Mouse (Mus musculus) embryonic fibroblast, embryonic 13.5 days (primary cell): Measurements from ENCODE around the gene Fam241a. TPM values are rescaled to one million over a fixed set of nuclear protein-coding genes. Genes with fewer than 3 reads are reported as not detected.

Experiments used
- H3K27ac ChIP-seq: 2 replicates; pipeline ENCODE4 v1.5.1; 2012; ENCODE audit warnings: low read length, control low read depth, inconsistent platforms; ENCODE audit not compliant: insufficient read depth
- H3K4me1 ChIP-seq: 2 replicates; pipeline ENCODE4 v1.6.1; 2011; ENCODE audit warnings: low read length; ENCODE audit not compliant: control insufficient read depth, insufficient read depth
- H3K4me3 ChIP-seq: 2 replicates; pipeline ENCODE4 v1.5.1; 2011; ENCODE audit warnings: mild to moderate bottlenecking, control low read depth, low read length; ENCODE audit not compliant: insufficient read depth
- CTCF ChIP-seq: IDR thresholded peaks from 2 replicates; pipeline ENCODE4 v1.5.1; 2011; ENCODE audit warnings: mild to moderate bottlenecking, control low read depth, low read length, moderate library complexity, borderline replicate concordance; ENCODE audit not compliant: insufficient read depth
- POLR2A ChIP-seq: IDR thresholded peaks from 2 replicates; pipeline ENCODE4 v1.6.1; 2011; ENCODE audit warnings: low read depth, mild to moderate bottlenecking, control low read depth, low read length, moderate library complexity
- polyA plus RNA-seq: library from polyadenylated mRNA; stranded (reverse); fragments of >200 nt; gene quantifications from 2 replicates; pipeline ENCODE4 v1.2.4, GENCODE M21; 2011; ENCODE audit warnings: low read depth; ENCODE audit not compliant: missing spikeins, insufficient read length

The Fam241a gene
- polyA plus RNA-seq, 1 experiment, result 2.5 TPM

- TF ChIP-seq POLR2A, result no peak
- no peak for TF ChIP-seq CTCF
- no peaks in the 10 kb centered on the region for H3K4me1 ChIP-seq
- no peak overlapping the region for H3K4me3 ChIP-seq
- no peak overlapping the region for H3K27ac ChIP-seq
These were observed 34.8 kb downstream of the Fam241a start for GRCm38 (mm10) chr3:127861340-127861739.

DNA sequence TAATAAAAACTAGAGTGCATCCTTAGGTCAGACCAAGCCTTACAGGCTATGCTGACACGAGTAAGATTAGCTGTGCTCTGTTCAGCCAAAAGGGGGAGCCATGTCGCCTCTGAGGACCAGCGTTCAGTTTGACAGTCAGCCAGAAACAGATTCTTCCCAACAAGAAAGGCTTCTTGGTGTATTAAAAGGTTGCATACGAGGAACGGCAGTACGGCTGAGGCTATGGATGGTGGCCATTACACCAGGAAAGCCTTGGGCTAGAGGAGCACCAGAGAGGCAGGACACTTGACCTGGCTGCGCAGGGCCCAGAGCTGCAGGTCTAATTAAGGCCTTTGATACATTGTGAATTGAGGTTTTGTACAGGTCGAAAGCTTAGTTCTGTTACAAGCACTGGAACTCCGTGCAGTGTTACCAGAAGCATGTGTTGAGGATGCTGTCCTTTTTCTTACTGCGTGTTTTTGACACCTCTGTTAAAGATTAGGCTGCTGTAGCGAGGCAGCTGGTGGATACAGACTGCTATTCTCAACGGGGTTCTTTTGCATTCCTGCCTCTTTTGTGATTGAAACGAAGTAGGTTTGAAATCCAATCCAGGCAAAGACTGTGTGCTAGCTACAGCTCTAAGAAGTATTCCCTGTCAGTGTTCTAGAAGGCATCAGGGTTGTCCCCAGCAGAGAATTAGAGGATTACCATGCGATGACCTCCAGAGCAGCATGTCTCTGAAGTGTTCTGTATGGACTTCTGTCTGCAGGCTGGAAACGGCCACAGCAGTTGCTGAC, 42.5 kb downstream of the Fam241a start:
- Histone ChIP-seq H3K27ac (no peak overlapping the region), H3K4me3 (no peak overlapping the region), H3K4me1 (no peaks in the 10 kb centered on the region)
- TF ChIP-seq CTCF, result peak; percentile 71; the same call in 1 of the 2 replicates
- TF ChIP-seq POLR2A, result no peak

DNA sequence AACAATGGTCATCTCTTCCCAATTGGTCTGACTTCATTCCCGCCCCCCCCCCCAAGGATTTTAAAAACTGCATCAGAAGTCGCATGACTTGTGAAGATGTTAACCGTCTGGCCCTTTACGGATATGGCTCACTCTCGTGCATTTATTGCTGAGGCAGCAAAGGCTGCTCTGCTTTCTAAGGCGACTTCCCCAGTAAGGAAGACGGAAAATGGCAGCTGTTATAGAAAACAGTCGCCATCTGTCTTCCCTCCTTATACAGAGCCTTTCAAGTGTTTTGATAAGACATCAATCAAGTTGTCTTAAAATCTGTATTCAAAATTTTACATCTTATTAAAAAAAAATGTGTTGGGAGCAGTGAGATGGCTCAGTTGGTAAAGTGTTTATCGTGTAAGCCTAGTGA, 43.4 kb downstream of the Fam241a start:
- TF ChIP-seq POLR2A, result no peak
- no peak for TF ChIP-seq CTCF
- Histone ChIP-seq H3K27ac (no peak overlapping the region), H3K4me1 (no peaks in the 10 kb centered on the region), H3K4me3 (no peak overlapping the region)

- Histone ChIP-seq H3K27ac (no peak overlapping the region), H3K4me1 (no peaks in the 10 kb centered on the region), H3K4me3 (no peak overlapping the region)
- no peak for TF ChIP-seq CTCF
- no peak for TF ChIP-seq POLR2A
These were observed 45.1 kb downstream of the Fam241a start for GRCm38 (mm10) chr3:127850776-127851646.

DNA sequence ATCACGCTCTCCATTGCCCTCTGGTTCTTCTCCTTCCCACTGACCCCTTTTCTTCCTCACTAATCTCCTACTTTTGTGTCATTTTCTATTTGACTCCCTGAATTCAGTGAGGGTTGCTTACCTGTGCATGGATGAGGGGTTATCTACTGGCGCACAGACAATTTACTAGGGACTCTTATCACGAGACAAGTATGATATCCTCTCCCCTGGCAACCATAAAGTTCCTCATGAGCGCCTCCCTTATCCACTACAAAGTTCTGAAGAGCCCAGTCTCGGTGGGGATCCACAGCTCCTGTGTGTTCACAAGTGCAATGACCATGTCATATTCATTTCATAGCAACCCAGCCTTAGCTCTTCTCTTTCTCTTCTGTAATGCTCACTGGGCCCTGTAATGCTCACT, 46.2 kb downstream of the Fam241a start:
- TF ChIP-seq CTCF (no peak), POLR2A (no peak)
- Histone ChIP-seq H3K27ac (no peak overlapping the region), H3K4me1 (no peaks in the 10 kb centered on the region), H3K4me3 (no peak overlapping the region)

- no peaks in the 10 kb centered on the region for H3K4me1 ChIP-seq
- H3K4me3 ChIP-seq, result no peak overlapping the region
- TF ChIP-seq POLR2A (no peak), CTCF (no peak)
- H3K27ac ChIP-seq, result no peak overlapping the region
These were observed 47.9 kb downstream of the Fam241a start for GRCm38 (mm10) chr3:127848088-127848808.

- H3K4me3 ChIP-seq, result no peak overlapping the region
- no peaks in the 10 kb centered on the region for H3K4me1 ChIP-seq
- no peak overlapping the region for H3K27ac ChIP-seq
- TF ChIP-seq CTCF (no peak), POLR2A (no peak)
These were observed 52.2 kb downstream of the Fam241a start for GRCm38 (mm10) chr3:127843941-127844327.

- no peak overlapping the region for H3K27ac ChIP-seq
- no peak overlapping the region for H3K4me3 ChIP-seq
- TF ChIP-seq POLR2A (no peak), CTCF (no peak)
- H3K4me1 ChIP-seq, result no peaks in the 10 kb centered on the region
These were observed 52.7 kb downstream of the Fam241a start for GRCm38 (mm10) chr3:127843324-127843940.

GRCm38 (mm10) chr3:127841926-127842325, 54.2 kb downstream of the Fam241a start:
- no peak for TF ChIP-seq CTCF
- TF ChIP-seq POLR2A, result no peak
- Histone ChIP-seq H3K4me1 (no peaks in the 10 kb centered on the region), H3K27ac (no peak overlapping the region), H3K4me3 (no peak overlapping the region)
